Mouse (Mus musculus) kidney, embryonic 16.5 days (tissue): ENCODE results near the gene Mst1. TPM values are rescaled to one million over a fixed set of nuclear protein-coding genes. Genes with fewer than 3 reads are reported as not detected.

ENCODE experiments used
- microRNA-seq: library from miRNA; unstranded; fragments of <30 nt; microRNA quantifications from one replicate; pipeline ENCODE4, GENCODE M21; 2016
- polyA plus RNA-seq: library from polyadenylated mRNA; unstranded; fragments of >200 nt; fragmentation: Nextera tagmentation; extraction: Ambion mirVana; gene quantifications from 2 replicates; pipeline ENCODE4 v1.2.1, GENCODE M21; 2015

Gene Mst1
- polyA plus RNA-seq, 1 experiment from 2014 or later = 0.21 TPM

Small RNA genes lying within 50 kb of the gene (microRNA-seq; reads per million reads assigned to microRNA genes)
- gene Gm47303 (not detected), gene Mir7088 (not detected)

Other genes with a start within 250 kb of the Mst1 start
- gene Rbm6, start 207.2 kb upstream of the Mst1 start, polyA plus RNA-seq = 71.5 and 83.7 TPM in 2 replicates
- 12.9 and 13.6 TPM in 2 replicates for gene Mon1a, start 192.3 kb upstream of the Mst1 start, polyA plus RNA-seq
- 2.1 and 2.8 TPM in 2 replicates for gene Mst1r, start 173.6 kb upstream of the Mst1 start, polyA plus RNA-seq
- gene Actl11, start 152.0 kb upstream of the Mst1 start, polyA plus RNA-seq = not detected in 2 replicates
- 2.0 and 2.2 TPM in 2 replicates for gene Camkv, start 144.8 kb upstream of the Mst1 start, polyA plus RNA-seq
- gene Traip, start 130.3 kb upstream of the Mst1 start, polyA plus RNA-seq = 23.3 and 24.5 TPM in 2 replicates
- gene Uba7, start 104.9 kb upstream of the Mst1 start, polyA plus RNA-seq = 20.2 and 22.2 TPM in 2 replicates
- gene Gm20661, start 97.4 kb upstream of the Mst1 start, polyA plus RNA-seq = 5.3 and 7.5 TPM in 2 replicates
- 68.0 and 79.4 TPM in 2 replicates for gene Inka1, start 94.6 kb upstream of the Mst1 start, polyA plus RNA-seq
- 10.5 and 11.8 TPM in 2 replicates for gene Cdhr4, start 87.9 kb upstream of the Mst1 start, polyA plus RNA-seq
- gene Gm20662, start 84.1 kb upstream of the Mst1 start, polyA plus RNA-seq = 0.64 and 1.1 TPM in 2 replicates
- 59.2 and 61.8 TPM in 2 replicates for gene Ip6k1, start 77.9 kb upstream of the Mst1 start, polyA plus RNA-seq
- gene Gmppb, start 31.2 kb upstream of the Mst1 start, polyA plus RNA-seq = 30.9 and 32.4 TPM in 2 replicates
- 2.9 and 3.3 TPM in 2 replicates for gene Amigo3, start 27.3 kb upstream of the Mst1 start, polyA plus RNA-seq
- gene Rnf123, start 2.9 kb downstream of the Mst1 start, polyA plus RNA-seq = 37.2 and 44.3 TPM in 2 replicates
- gene Apeh, start 14.2 kb downstream of the Mst1 start, polyA plus RNA-seq = 87.8 and 93.0 TPM in 2 replicates
- gene Bsn, start 109.9 kb downstream of the Mst1 start, polyA plus RNA-seq = 0.64 and 0.67 TPM in 2 replicates
- gene Dag1, start 183.5 kb downstream of the Mst1 start, polyA plus RNA-seq = 163 and 182 TPM in 2 replicates
- gene Nicn1, start 210.0 kb downstream of the Mst1 start, polyA plus RNA-seq = 37.2 and 45.5 TPM in 2 replicates
- 40.8 and 43.7 TPM in 2 replicates for gene Amt, start 216.4 kb downstream of the Mst1 start, polyA plus RNA-seq
- gene Rhoa, start 225.7 kb downstream of the Mst1 start, polyA plus RNA-seq = 495 and 508 TPM in 2 replicates
- 34.9 and 38.9 TPM in 2 replicates for gene Tcta, start 225.7 kb downstream of the Mst1 start, polyA plus RNA-seq